Mouse (Mus musculus) gonadal fat pad, adult 2 months (tissue): Measurements from ENCODE around the gene Pus1. TPM values are rescaled to one million over a fixed set of nuclear protein-coding genes. Genes with fewer than 3 reads are reported as not detected.

Experiments used
- polyA plus RNA-seq: library from polyadenylated mRNA; depleted of rRNA; stranded (reverse); fragments of >200 nt; gene quantifications from 2 replicates; pipeline ENCODE4 v1.2.3, GENCODE M21; 2012; rRNA removed

Gene Pus1
- polyA plus RNA-seq, 1 experiment, result 22.5 TPM

Other genes starting within 250 kb of the Pus1 start
- 2.2 and 3.4 TPM in 2 replicates for gene Galnt9, start 236.3 kb downstream of the Pus1 start, polyA plus RNA-seq
- gene Noc4l, start 127.2 kb downstream of the Pus1 start, polyA plus RNA-seq, result 33.9 and 37.6 TPM in 2 replicates
- gene Ddx51, start 127.2 kb downstream of the Pus1 start, polyA plus RNA-seq, result 14.9 and 15.1 TPM in 2 replicates
- gene Ep400, start 9.9 kb downstream of the Pus1 start, polyA plus RNA-seq, result 29.4 and 48.4 TPM in 2 replicates
- 36.0 and 43.5 TPM in 2 replicates for gene Ulk1, start 29.4 kb upstream of the Pus1 start, polyA plus RNA-seq
- 17.2 and 27.4 TPM in 2 replicates for gene Hscb, start 59.1 kb upstream of the Pus1 start, polyA plus RNA-seq
- 5.9 and 7.0 TPM in 2 replicates for gene Chek2, start 59.3 kb upstream of the Pus1 start, polyA plus RNA-seq
- 10.1 and 13.0 TPM in 2 replicates for gene Ttc28, start 99.1 kb upstream of the Pus1 start, polyA plus RNA-seq